Mouse (Mus musculus) heart, adult 2 months (tissue): ENCODE measurements around the gene Mup21. TPM values are rescaled to one million over a fixed set of nuclear protein-coding genes. Genes with fewer than 3 reads are reported as not detected.
"Not testable (repeated sequence)": the region's sequence is repeated elsewhere in the genome, so short reads cannot be mapped to it uniquely, and the experiment has no call there.

Source experiments
- DNase-seq, 2 experiments: peaks; one replicate each; pipeline ENCODE4 v3.0.0; 2021
- H3K27ac ChIP-seq: fragments of 200-600 bp; 2 replicates; pipeline ENCODE4 v1.8.1; 2022
- H3K27me3 ChIP-seq: fragments of 200-500 bp; 2 replicates; pipeline ENCODE4 v1.6.1; 2012; ENCODE audit warnings: mild to moderate bottlenecking, low read length, inconsistent platforms, mixed read lengths; ENCODE audit not compliant: control insufficient read depth, insufficient read depth
- H3K36me3 ChIP-seq: fragments of 200-500 bp; 2 replicates; pipeline ENCODE4 v1.6.1; 2012; ENCODE audit warnings: low read length, inconsistent platforms; ENCODE audit not compliant: control insufficient read depth, insufficient read depth
- H3K4me1 ChIP-seq: fragments of 200-500 bp; 2 replicates; pipeline ENCODE4 v1.6.1; 2011; ENCODE audit warnings: low read length; ENCODE audit not compliant: control insufficient read depth, insufficient read depth
- H3K4me3 ChIP-seq: fragments of 200-600 bp; 2 replicates; pipeline ENCODE4 v1.8.1; 2022
- H3K79me2 ChIP-seq: fragments of 200-500 bp; replicated peaks from 2 replicates; pipeline ENCODE4 v1.6.1; 2012; ENCODE audit warnings: mild to moderate bottlenecking, inconsistent platforms, low read length, moderate library complexity, mixed read lengths; ENCODE audit not compliant: control insufficient read depth, insufficient read depth
- H3K9ac ChIP-seq: fragments of 200-500 bp; 2 replicates; pipeline ENCODE4 v1.6.1; 2012; ENCODE audit warnings: low read depth, mild to moderate bottlenecking, control low read depth, inconsistent platforms, low read length, mixed read lengths
- CTCF ChIP-seq: fragments of 200-600 bp; IDR thresholded peaks from 2 replicates; pipeline ENCODE4 v1.8.1; 2022; ENCODE audit warnings: antibody characterized with exemption, mild to moderate bottlenecking, moderate library complexity
- EP300 ChIP-seq: fragments of 200-500 bp; IDR thresholded peaks from 2 replicates; pipeline ENCODE4 v1.6.1; 2011; ENCODE audit warnings: low read depth, low read length, control low read depth; ENCODE audit not compliant: insufficient read depth
- WGBS: fragments of 180-500 bp; shearing (Covaris S2); methylation state at CpG from one replicate; pipeline ENCODE4 v1.1.7; 2018; 5-methylcytosine and 5-hydroxymethylcytosine counted together
- intact Hi-C: fragments of 180-260 bp; cut with DNase I; formaldehyde crosslinking; loops from one replicate; pipeline ENCODE4 v1.15.1; 2025
- polyA plus RNA-seq: library from polyadenylated mRNA; depleted of rRNA; stranded (reverse); fragments of >200 nt; gene quantifications from 2 replicates; pipeline ENCODE4 v1.2.3, GENCODE M21; 2012; rRNA removed
- total RNA-seq, 2 experiments: library from RNA; stranded (reverse); gene quantifications; 2 replicates each; pipeline ENCODE4 v1.2.3; 2021

Mup21 gene
- total and polyA plus RNA-seq, 3 experiments: not detected

GRCm38 (mm10) chr4:62158401-62158800, 7.7 kb upstream of the Mup21 start:
- Histone ChIP-seq H3K4me1 (no peaks in the 10 kb centered on the region), H3K79me2 (no peaks in the 10 kb centered on the region), H3K27ac (no peak overlapping the region), H3K36me3 (no peaks in the 10 kb centered on the region), H3K4me3 (no peak overlapping the region), H3K9ac (no peak overlapping the region), H3K27me3 (no peaks in the 10 kb centered on the region)
- DNase-seq: no peak
- TF ChIP-seq EP300: no peak
- TF ChIP-seq CTCF: no peak
- 53% methylated on average over 1 of the region's 1 CpGs for WGBS
- intact Hi-C loops: loop anchor here (5.0 kb wide), 1 partner anchor 71 kb away; the partner anchor contains the start of gene Mup3

- no peaks in the 10 kb centered on the region for H3K27me3 ChIP-seq
- H3K4me3 ChIP-seq: no peak overlapping the region
- peak; percentile 14 to 54 for DNase-seq
- intact Hi-C loops: loop anchor here (5.0 kb wide), 1 partner anchor 94 kb away; no protein-coding TSS in a partner anchor
- no peak overlapping the region for H3K9ac ChIP-seq
- no peak for TF ChIP-seq EP300
- peak; percentile 66 for TF ChIP-seq CTCF
- no peaks in the 10 kb centered on the region for H3K79me2 ChIP-seq
- H3K4me1 ChIP-seq: no peaks in the 10 kb centered on the region
- H3K36me3 ChIP-seq: no peaks in the 10 kb centered on the region
- WGBS: 48% methylated on average over 7 of the region's 7 CpGs
- H3K27ac ChIP-seq: no peak overlapping the region
Measured at GRCm38 (mm10) chr4:62133706-62134105, 17.0 kb downstream of the Mup21 start.

DNA sequence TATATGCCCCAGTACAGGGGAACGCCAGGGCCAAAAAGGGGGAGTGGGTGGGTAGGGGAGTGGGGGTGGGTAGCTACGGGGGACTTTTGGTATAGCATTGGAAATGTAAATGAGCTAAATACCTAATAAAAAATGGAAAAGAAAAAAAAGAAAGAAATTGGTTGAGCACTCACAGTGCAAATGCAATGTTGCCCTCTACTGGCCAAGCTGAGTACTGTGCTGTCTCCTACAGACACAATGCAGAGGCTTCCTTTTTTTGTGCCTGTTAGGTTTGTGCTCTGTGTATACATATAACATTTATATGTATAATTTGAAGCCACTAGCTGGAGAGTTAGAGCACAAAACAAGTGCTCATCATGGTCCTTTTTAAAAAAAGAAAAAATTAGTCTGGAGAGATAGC, 47.3 kb downstream of the Mup21 start:
- DNase-seq, intact Hi-C loops: not testable (repeated sequence)
- 79% methylated on average over 2 of the region's 2 CpGs for WGBS

More for the DNA sequence above, 47.3 kb downstream of the Mup21 start:
- H3K79me2 ChIP-seq, H3K27ac ChIP-seq, H3K4me1 ChIP-seq, H3K9ac ChIP-seq, H3K4me3 ChIP-seq, H3K36me3 ChIP-seq, H3K27me3 ChIP-seq: not testable (repeated sequence)
- peak; percentile 70 for TF ChIP-seq CTCF

Other genes starting within 250 kb of the Mup21 start
- not detected for gene Mup20, start 96.7 kb downstream of the Mup21 start, total RNA-seq
- not detected in 2 replicates for gene Mup20, start 96.7 kb downstream of the Mup21 start, polyA plus RNA-seq
- not detected for gene Mup3, start 63.5 kb downstream of the Mup21 start, total RNA-seq
- gene Mup3, start 63.5 kb downstream of the Mup21 start, polyA plus RNA-seq: 0.50 TPM in 1 of 2 replicates, not detected in the other
- gene Zfp37, start 80.2 kb upstream of the Mup21 start, total RNA-seq: 1 to 10 TPM; 1.5 to 2.0 TPM
- gene Zfp37, start 80.2 kb upstream of the Mup21 start, polyA plus RNA-seq: 0.25 and 0.88 TPM in 2 replicates
- gene Slc31a2, start 111.7 kb upstream of the Mup21 start, total RNA-seq: 10 to 100 TPM; 19.9 to 22.9 TPM
- 19.1 and 27.8 TPM in 2 replicates for gene Slc31a2, start 111.7 kb upstream of the Mup21 start, polyA plus RNA-seq
- gene Fkbp15, start 209.7 kb upstream of the Mup21 start, total RNA-seq: 10 to 100 TPM; 16.6 to 19.6 TPM
- gene Fkbp15, start 209.7 kb upstream of the Mup21 start, polyA plus RNA-seq: 14.7 and 19.4 TPM in 2 replicates
- 10 to 100 TPM; 17.4 to 19.1 TPM for gene Slc31a1, start 209.9 kb upstream of the Mup21 start, total RNA-seq
- 14.8 and 25.5 TPM in 2 replicates for gene Slc31a1, start 209.9 kb upstream of the Mup21 start, polyA plus RNA-seq